Comparison of ENCODE assay signal across 13 mouse cellular contexts in the genomic region with DNA sequence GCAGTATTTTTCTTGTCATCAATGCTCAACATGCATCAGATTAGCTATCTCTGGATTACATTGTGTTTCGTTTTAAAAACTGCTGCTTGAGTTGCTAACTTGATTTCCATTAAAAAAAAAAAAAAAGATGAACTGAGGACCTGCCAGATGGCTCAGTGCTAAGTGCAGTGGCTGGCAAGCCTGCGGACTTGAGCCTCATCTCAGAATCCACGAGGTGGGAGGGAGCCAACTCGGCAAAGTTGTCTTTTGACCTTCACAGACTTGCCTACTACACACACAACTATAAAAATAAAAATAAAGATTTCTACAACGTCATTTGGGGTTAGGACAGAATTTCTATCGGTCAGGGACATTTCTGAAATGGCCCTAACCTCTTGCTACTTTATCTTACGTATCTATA.
DNase-seq lines count a peak whose midpoint lies in the region; ATAC-seq lines count a peak whose summit lies in the region.
"Had no signal": no experiment of that assay in that cellular context is flagged by ENCODE, and none has a peak within 500 bp of the region (broad histone marks: within the 10 kb centered on the region; RNA-seq: fewer than 3 reads in every experiment).

No protein-coding gene starts in this region.

- no peaks in the 10 kb centered on the region for H3K27me3 ChIP-seq in heart, embryonic 16.5 days (ENCODE audit: control insufficient read depth, insufficient read depth, low read length)
- H3K27me3 ChIP-seq: forebrain, embryonic 15.5 days; megakaryocyte, embryonic 14.5 days; stomach, embryonic 15.5 days had no signal

- H3K36me3 ChIP-seq in heart, embryonic 16.5 days (ENCODE audit: control insufficient read depth, insufficient read depth) = no peaks in the 10 kb centered on the region
- H3K36me3 ChIP-seq: forebrain, embryonic 15.5 days; stomach, embryonic 15.5 days had no signal

- no peak overlapping the region for H3K9ac ChIP-seq in heart, embryonic 16.5 days (ENCODE audit: low read length)
- H3K9ac ChIP-seq: forebrain, embryonic 15.5 days; stomach, embryonic 15.5 days had no signal

- peak overlapping the region; percentile 29; the same call in 1 of the 2 replicates for H3K27ac ChIP-seq in heart, embryonic 16.5 days (ENCODE audit: low read length)
- H3K27ac ChIP-seq: forebrain, embryonic 15.5 days; kidney, postnatal 0 days; stomach, embryonic 15.5 days had no signal

- 45% methylated on average over 7 of the region's 7 CpGs for WGBS in heart, embryonic 16.5 days

- H3K4me3 ChIP-seq in heart, embryonic 16.5 days (ENCODE audit: low read length) = no peak overlapping the region
- H3K4me3 ChIP-seq: forebrain, embryonic 15.5 days; megakaryocyte, embryonic 14.5 days; stomach, embryonic 15.5 days had no signal

- H3K4me1 ChIP-seq in heart, embryonic 16.5 days (ENCODE audit: control insufficient read depth, insufficient read depth, low read length) = peaks cover 50% of the 10 kb centered on the region

- DNase-seq in heart, adult 18-20 months = peak; percentile 58 to 65
- no peak for DNase-seq in heart, adult 9 months (ENCODE audit: low spot score in 2 of 2)
- peak; percentile 57 to 58 for DNase-seq in adrenal gland, postnatal 36 days
- peak; percentile 46 to 60 for DNase-seq in cerebellum, postnatal 36 days
- DNase-seq in yolk sac, embryonic 10.5 days (ENCODE audit: low spot score) = no peak
- no peak for DNase-seq in urinary bladder, postnatal 14 days (ENCODE audit: low spot score)
- DNase-seq: thymus, postnatal 36 days had no signal

- H3K9me3 ChIP-seq in heart, embryonic 16.5 days (replicated peaks; ENCODE audit: control insufficient read depth, low read length) = no peaks in the 10 kb centered on the region
- H3K9me3 ChIP-seq: forebrain, embryonic 15.5 days; megakaryocyte, embryonic 14.5 days; stomach, embryonic 15.5 days had no signal

- H3K4me2 ChIP-seq in heart, embryonic 16.5 days (ENCODE audit: low read depth, low read length) = no peak overlapping the region
- H3K4me2 ChIP-seq: forebrain, embryonic 15.5 days; stomach, embryonic 15.5 days had no signal

- ATAC-seq in heart, embryonic 16.5 days (replicated peaks; ENCODE audit: extremely low read depth, insufficient read depth, low FRiP score) = no peak
- no peak for ATAC-seq in megakaryocyte, adult 5-6 weeks (ENCODE audit: poor library complexity, severe bottlenecking)
- ATAC-seq: forebrain, embryonic 15.5 days had no signal

Comparison
In these comparisons a context has a peak if more than half of its experiments do, and no peak if none do; other contexts are left out.
1. DNase-seq: peak in heart, adult 18-20 months (2 of 2), adrenal gland, postnatal 36 days (2 of 2) and cerebellum, postnatal 36 days (2 of 2); none in heart, adult 9 months (0 of 2), yolk sac, embryonic 10.5 days (single experiment) and urinary bladder, postnatal 14 days (single experiment).